Mouse (Mus musculus): ENCODE data around the gene Amd1. TPM values are rescaled to one million over a fixed set of nuclear protein-coding genes. Genes with fewer than 3 reads are reported as not detected.
A peak's percentile ranks its signal among the peaks of the same experiment; 100 is the strongest.
"Not testable (repeated sequence)": the region's sequence is repeated elsewhere in the genome, so short reads cannot be mapped to it uniquely, and the experiment has no call there.

Gene Amd1
- total RNA-seq, 4 experiments from 2014 or later = 87.6 to 131 (median 118) TPM

DNA sequence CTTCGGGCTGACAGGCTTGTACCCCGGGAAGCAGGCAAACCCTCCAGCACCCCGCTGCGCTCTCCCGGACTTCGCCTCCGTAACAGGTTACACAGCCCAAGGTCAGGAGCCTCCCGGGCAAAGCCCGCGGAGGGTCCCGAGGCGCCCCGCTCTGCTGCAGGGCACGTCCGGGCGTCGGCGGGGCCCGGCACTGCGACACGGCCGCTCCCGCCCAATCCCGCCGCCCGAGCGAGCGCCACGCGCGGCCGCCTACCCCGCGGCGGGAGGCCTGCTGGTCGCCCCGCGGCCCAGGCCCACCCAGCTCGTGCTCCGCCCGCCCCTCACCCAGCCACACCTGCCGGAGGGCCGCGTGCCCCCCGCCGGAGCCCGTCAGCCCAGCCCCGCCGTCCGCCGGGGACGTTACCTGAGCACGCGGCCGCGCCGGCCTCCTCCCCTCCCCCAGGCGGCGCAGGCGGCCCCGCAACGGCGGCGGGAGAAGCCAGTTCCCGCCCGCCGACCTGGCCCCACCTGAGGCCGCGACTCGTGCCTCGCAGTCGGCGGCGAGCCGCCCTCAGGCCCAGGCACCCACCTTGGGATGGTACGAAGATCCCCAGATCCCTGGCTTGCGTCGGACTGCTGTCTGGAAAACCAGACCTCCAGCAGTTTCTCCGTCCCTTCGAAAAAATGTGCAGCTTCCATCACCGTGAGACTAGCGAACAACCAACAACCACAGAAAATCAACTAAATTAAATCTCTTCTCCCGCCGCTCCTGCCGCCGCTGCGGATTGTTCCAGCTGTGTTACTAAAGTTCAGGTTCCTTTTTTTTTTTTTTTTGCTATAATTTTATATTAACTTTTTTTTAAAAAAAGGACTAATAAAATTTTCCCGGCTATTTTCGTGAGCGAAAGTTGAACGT, 558 bp downstream of the Amd1 start:
- not testable (repeated sequence) for DNase-seq (ENCODE audit: low spot score)

DNA sequence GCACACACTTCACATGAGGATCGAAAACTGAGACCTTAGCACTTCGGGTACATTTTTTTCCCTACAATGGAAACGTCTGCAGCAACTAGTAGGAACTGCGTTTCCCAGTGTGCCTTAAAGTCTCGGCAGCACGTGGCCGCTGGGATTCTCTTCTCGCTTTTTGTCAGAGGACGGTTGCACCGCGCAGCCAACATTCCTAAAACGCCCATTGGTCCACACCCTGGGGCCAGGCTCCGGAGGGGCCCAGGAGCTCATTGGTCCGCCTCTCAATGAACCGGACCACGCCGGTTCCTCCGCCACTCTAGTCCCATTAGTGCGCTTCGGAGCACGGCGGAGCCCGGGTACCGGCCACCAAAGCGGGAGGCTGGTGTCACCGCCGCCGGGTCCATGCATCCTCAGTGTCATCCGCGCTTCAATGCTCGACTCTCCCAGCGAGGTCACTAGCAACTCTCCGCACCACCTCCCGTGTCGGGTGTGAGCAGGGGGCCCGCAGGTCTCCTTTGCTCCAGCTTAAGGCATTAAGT, 1.3 kb downstream of the Amd1 start:
- DNase-seq (ENCODE audit: low spot score) = peak; percentile 82

DNA sequence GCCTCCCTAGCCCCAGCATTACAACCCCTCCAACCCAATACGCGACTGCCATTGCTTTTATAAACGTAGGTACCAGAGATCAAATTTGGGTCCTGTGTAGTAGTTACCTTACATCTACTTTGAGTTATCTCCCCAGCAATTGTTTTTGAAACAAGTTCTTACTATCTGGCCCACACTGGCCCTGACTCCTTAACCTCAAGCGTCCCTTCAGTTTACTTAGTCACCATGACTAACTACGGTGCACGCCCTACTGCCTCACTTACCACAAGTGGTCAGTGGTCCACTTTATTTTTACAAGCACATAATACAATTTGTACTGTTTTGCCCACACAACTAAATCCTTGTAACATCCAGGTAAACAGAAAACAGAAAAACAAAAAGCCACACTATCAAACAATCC, 9.3 kb downstream of the Amd1 start:
- no peak for DNase-seq (ENCODE audit: low spot score)

DNA sequence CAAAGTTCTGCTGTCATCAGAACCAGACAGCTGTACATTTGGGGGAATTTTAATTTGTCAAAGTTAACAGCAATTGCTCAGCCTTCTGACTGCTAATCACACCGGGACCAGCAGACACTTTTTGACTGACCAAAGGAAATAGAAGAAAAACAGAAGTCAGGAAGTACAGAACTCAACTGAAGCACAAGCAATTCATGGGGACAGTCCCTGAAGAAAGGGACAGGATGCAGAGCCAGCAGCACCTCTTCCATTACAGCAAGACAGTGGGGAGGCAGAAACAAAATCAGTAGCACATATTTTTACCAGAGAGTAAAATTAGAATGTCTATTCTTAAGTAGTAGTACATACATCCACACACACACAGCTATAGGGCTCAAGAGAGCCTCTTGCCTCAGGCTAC, 15.2 kb downstream of the Amd1 start:
- DNase-seq (ENCODE audit: low spot score) = no peak

DNA sequence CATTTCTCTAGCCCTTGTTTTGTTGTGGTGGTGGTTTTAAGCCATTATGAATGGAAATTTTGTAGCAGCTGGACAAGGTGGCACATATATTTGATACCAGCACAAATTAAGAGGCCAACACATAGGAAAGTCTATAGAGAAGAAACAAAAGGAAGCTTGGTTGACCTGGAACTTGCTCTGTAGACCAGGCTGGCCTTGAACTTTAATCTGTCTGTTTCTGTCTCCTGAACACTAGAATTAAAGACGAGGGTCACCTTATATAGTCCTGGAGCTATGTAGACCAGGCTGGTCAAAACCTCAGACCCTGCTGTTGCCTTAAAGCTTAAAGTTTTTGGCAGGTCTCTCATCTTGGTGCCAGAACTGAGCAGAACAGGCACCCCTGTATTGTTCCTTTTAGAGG, 16.4 kb downstream of the Amd1 start:
- no peak for DNase-seq (ENCODE audit: low spot score)

DNA sequence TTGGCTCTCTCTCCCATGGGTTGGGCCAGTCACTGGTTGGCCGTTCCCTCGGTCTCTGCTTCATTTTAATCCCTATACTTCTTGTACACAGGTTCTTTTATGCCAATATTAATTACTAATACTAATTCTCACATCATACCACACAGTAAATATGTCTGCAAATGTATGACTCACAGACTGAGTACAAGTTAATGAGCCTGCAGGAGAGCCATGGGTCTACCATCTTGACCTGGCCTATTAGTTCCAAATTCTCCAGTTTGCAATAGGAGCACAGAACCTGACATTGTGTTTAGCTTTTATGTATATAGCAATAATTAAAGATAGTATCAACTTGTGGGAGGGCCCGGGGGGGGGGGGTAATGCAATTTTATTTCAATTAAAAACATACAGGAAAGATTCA, 17.0 kb downstream of the Amd1 start:
- no peak for DNase-seq (ENCODE audit: low spot score)

DNA sequence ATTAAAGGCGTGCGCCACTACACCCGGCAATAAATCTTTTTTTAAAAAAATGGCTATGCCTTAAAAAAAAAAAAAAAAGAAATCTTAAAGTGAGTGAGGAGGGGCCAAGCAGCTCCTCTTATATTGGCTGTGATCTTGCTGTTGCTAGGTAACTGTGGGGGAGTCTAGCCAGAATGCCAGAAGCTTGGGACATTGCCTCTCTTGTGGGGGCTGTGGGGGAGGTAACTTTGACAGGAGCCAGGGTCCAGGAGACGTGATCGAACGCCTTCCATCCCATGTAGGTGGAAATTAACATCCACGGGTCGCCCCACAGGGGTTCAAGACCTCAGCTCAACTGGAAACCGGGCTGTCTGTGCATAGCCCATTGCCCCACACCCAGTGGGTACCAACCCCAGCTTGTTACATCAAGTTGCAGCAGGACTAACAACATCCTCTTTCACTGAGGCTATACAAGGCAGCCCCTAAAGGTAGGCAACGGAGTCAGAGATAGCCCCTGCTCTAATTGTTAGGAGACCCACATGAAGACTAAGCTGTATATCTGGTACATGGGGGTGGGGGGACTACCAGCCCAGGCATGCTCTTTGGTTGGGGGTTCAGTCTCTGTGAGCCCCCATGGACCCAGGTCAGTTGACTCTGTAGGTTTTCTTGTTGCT, 17.7 kb downstream of the Amd1 start:
- DNase-seq (ENCODE audit: low spot score) = no peak

DNA sequence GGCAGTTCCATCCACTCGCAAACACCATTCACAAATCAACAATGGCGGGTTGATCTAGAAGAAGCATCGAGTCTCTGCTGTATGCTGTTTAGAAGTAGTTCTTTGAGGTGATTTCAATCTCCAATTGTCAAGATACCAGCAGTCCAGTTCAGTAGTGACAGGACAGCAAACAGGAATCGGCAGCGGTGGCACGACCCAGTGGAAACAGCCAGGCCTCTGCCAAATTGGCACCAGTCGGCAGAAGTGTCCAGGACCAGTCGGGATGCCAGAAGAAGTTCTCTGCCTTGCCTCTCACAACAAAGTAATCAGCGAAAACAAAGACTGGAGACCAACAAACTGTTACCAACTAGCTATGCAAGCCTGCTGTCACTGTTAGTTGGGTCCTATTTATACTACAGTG, 18.4 kb downstream of the Amd1 start:
- DNase-seq (ENCODE audit: low spot score) = no peak

DNA sequence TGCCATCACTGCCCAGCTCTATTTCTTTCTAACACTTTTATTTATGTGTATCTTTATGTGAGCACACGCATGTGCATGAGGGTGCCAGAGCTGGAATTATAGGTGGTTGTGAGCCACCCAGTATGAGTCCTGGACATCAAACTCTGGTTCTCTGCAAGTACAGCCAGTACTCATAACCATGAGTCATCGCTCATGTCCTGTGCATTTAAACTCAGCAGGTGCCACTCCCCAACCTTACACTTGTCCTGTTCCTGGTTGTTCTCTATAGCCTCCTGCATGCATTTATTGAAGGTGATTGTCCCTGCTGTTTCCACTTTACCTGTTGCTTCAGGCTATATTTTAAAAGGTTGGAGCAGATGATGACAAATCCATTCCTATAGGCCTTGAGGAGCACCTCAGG, 20.4 kb downstream of the Amd1 start:
- no peak for DNase-seq (ENCODE audit: low spot score)

DNA sequence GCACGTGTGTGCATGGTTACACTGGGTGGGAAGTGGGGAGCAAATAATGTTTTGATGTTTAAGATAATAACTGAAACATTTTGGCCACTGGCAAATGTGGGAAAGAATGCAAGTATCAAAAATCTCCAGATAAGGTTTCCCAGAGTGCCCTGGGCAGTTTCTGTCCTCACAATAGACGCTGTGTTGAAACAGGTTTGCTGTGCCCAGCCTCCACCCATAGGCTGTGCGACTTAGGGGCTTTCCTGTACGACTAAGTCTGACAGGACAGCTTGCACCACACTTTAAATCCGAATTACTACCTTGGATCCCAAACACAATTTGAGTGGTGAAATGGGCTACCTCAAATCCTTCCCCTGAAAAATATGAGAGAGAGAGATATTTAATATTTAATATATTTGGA, 23.7 kb downstream of the Amd1 start:
- DNase-seq (ENCODE audit: low spot score) = no peak

DNA sequence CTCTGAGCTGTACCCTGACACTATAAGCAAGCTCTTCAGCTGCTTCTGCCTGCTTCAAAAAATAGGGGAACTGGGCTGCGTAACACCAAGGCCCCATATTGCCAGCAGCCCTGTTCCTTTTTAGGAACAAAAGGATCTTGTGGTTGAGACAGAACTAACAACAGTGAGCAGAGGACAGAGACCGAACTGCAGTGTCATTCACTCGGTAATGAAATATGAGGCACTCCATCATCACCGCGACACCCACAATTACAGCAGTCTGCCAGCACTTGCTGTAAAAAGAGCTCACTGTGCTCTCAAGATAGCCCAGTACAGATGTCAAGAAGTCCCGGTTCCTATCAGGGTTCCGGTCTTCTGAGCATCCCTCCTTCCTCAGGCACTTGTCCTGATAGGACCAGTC, 26.0 kb downstream of the Amd1 start:
- DNase-seq (ENCODE audit: low spot score) = no peak

DNA sequence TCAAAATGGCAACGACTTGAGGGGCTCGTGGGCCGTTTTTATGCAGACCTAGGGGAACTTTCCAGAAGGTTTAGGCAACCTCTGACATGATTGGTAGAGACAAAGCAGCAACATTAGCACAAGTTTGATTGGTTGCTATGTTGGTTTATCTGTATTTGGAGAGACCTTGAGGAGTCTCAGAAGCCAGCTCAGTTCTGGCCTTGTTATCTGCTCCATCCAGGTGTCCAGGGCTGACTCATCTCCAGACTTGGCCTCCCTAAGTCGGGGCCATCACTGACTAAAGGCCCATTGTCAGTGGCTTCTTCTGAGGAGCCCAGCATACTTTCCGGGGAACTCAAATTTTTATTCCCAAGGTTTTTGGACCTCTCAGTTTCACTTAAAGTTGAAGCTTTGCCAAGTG, 28.0 kb downstream of the Amd1 start:
- DNase-seq (ENCODE audit: low spot score) = no peak

DNA sequence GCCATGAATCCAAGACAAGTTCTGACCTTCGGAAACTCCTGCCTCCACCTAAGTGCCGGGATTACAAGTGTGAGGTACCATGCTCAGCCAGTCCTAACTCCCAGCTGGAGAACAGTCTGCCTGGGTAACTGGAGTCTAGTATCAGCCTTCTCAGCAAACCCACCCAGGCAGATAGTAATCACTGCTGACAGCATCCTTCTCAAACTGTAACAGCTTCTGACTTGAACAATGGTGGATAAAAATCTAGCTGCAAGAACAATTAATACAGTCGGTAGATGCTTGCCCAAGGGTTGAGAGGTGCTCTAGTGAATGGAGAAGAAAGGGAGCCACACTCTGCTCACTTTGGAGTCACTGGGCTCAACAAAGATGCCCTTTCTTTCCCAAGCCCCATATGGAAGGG, 30.8 kb downstream of the Amd1 start:
- no peak for DNase-seq (ENCODE audit: low spot score)

DNA sequence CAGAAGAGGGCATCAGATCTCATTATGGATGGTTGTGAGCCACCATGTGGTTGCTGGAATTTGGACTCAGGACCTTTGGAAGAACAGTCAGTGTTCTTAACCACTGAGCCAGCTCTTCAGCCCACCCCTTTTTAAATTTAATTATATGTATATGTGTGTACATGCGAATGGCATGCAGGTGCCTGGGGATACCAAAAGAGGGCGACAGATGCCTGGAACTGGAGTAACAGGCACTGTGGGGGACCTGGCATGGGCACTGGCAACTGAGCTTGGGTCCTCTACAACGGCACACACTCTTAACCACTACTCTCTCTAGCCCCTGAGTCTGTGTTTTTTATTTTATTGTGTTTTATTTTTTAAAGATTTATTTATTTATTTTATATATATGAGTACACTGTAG, 37.1 kb downstream of the Amd1 start:
- DNase-seq (ENCODE audit: low spot score) = no peak

DNA sequence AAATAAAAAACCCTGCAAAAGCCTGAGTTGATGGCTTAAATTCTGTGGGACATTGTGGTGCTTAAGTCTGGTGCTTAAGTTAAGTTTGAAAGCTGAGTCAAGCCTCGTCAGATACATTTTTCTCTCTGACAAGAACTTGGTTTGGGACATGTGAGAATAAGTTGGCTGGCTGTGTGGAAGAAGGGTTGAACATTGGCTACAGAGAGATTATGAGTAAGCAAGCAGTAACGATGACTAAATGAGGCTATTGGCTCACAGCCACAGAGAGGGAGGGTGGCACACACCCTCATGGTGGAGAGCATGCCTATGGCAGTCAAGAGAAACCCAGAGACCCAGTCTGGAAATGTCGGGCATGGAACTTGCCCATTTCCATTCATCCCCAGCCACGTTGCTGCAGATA, 38.3 kb downstream of the Amd1 start:
- DNase-seq (ENCODE audit: low spot score) = no peak

DNA sequence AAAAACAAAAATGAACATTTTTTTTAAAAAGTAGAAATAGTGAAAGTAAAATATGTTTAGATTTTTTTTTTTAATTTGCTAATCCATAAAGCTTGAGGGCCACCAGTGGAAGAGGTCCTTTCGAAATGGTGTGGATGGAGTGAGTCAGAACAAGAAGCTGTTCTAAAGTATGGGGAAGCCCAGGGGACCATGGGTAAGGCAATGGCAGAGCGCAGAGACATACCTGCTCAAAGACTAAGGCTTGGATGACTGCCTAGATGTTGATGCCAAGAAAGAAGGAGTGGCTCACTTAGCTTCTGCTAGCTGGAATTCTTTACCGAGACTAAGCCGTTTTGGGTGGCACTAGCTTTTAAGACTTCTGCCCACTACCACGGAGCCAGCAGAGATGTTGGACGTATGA, 39.8 kb downstream of the Amd1 start:
- no peak for DNase-seq (ENCODE audit: low spot score)

DNA sequence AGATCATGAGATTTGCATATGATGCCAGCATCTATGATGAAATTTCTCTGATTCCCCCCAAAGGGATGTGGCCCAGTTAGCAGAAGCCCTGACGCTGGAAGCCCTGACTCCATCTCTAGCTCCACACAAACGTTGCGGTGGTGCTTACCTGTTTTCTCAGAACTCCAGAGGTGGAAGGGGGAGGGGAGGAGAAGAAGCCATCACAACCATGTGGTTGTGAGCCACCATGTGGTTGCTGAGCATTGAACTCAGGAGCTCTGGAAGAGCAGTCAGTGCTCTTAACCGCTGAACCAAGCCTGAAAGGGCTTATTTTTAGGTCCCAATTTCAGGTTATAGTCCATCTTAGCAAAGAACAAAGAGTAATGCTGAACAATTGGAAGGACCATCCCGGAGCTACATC, 41.7 kb downstream of the Amd1 start:
- DNase-seq (ENCODE audit: low spot score) = no peak

DNA sequence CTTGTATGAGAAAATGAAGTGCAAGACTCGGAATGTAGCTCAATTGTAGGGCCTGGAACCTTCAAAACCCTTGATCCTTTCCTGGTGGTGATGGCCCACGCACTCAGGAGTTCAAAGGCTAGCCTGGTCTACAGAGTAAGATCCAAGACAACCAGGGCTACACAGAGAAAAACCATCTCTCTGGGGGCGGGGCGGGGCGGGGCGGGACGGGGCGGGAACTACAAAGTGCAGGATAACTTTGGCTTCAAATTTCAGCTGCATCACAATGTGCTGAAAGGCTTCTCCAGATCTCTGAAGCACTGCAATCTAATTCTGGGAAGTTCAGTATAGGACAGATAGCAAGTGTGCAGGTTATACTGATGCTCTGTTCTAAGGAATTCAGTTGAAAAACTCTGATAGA, 42.4 kb downstream of the Amd1 start:
- DNase-seq (ENCODE audit: low spot score) = no peak

DNA sequence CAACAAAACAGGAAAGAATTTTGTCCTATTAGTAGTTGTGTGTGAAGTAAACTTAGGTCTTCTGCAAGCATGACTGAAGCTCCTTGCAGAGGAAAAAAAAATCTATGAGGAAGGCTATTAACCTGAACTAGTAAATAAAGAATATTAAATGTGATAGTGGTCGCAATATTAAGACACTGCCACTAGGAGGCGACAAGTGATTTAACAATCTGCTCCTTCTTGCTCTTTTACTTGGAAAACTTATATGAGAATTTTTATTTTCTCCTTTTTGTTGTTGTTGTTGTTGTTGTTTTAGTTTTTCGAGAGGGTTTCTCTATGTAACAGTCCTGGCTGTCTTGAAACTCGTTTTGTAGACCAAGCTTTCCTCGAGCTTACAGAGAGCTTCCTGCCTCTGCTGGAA, 43.0 kb downstream of the Amd1 start:
- DNase-seq (ENCODE audit: low spot score) = peak; percentile 74

DNA sequence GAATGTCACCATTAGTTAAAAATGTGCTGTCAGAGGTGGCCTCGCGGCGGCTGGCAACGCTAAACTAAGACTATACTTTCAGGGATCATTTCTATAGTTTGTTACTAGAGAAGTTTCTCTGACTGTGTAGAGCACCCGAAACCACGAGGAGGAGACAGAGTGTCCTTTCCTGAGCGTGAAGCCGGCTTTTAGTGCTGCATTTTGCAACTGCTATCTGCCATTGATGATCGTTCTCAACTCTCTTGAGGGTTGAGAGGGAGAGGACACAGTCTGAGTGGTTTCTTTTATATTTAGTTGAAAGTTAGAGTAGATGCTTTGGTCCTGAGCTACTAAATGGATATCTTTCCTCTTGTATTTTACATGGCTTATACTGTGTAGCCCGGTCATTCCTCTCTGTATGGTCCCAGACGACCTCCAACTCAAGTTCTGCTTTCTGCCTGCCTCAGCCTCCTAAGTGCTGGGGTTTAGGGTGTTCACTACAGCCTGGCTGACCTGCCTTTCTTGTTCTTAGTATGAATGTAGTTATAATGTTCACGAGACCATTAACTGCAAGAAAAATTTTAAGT, 43.5 kb downstream of the Amd1 start:
- peak; percentile 60 for DNase-seq (ENCODE audit: low spot score)

DNA sequence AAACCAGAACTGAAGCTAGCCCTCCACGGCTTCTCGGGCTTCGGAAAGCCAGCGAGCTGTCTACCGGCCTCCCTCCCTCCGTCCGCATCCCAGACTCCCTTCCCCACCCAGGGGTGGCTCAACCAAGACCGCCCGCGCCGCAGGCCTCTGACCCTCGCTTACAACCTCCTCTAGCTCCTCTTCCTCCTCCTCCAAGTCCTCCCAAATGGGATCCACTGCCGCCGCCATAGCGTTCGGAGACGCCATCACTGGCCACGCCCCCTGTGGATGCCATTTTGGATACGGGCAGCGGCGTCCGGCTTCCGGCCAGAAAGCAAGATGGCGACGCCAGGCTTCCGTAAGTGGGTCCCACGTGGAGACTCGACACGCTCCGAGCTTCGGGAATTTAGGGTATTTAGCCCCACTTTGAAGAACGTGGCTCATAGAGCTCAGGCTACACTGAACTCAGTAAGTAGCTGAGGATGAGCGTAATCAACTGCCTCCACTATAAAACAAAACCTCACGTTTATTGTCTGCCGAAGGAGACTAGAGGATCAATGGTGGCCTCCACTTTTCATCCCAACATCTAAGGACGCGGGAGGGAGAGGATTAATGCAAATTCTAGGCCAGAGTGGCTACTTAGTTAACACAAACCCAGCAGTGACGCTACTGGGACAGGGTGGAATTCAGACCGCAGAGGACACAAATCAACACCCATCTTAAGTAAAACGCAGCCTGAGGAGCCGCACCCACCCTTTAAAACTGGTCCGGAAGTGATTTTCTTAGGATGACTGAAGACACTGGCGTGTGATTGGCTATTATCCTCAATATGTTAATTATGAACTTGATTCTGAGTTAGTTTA, 44.4 kb downstream of the Amd1 start, which contains the start of gene Gtf3c6:
Gtf3c6 (minus strand) TSS at position 695 of the 842 bp plus-strand sequence.
- peak; percentile 95 for DNase-seq (ENCODE audit: low spot score)

DNA sequence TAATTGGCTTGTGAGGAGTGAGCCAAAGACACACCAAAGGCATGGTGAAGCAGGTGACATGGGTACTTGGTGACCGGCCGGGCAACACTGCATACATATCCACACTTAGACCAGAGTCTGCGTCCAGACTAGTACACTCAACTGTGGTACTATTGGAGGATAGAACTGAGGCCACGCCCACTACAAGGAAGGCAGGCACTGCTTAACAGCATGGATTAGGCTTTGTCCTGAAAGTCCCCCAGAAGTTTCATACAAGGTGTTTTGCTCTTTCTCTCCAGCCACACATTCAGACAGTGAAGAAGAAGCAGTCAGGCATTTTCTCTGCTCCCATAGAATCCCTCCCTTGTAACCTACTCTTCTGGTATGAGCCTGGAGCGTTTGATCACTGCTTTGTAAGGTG, 45.3 kb downstream of the Amd1 start:
- DNase-seq (ENCODE audit: low spot score) = peak; percentile 36
